Mouse (Mus musculus) forebrain, postnatal 0 days (tissue): ENCODE data around the gene Zfand2a. TPM values are rescaled to one million over a fixed set of nuclear protein-coding genes. Genes with fewer than 3 reads are reported as not detected.

Experiments
- ATAC-seq: fragments of 200-750 bp; cut with Nextera tagmentation; 2 replicates; pipeline ENCODE4 v1.8.0; 2017; ENCODE audit warnings: mild to moderate bottlenecking, moderate library complexity
- DNase-seq: peaks from one replicate; pipeline ENCODE4 v3.0.0-alpha.2; 2015
- H3K27ac ChIP-seq: fragments of 300-500 bp; sonication (generic); 2 replicates; pipeline ENCODE4 v1.5.1; 2014; ENCODE audit warnings: low read depth, mild to moderate bottlenecking, antibody characterized with exemption, low read length, moderate library complexity, mixed read lengths
- H3K27me3 ChIP-seq: fragments of 300-500 bp; sonication (generic); 2 replicates; pipeline ENCODE4 v1.6.1; 2014; ENCODE audit warnings: mild to moderate bottlenecking, low read length, mixed read lengths; ENCODE audit not compliant: insufficient read depth
- H3K36me3 ChIP-seq: fragments of 300-500 bp; sonication (generic); 2 replicates; pipeline ENCODE4 v1.6.1; 2014; ENCODE audit warnings: mild to moderate bottlenecking, moderate library complexity; ENCODE audit not compliant: insufficient read depth
- H3K4me1 ChIP-seq: fragments of 300-500 bp; sonication (generic); 2 replicates; pipeline ENCODE4 v1.6.1; 2014; ENCODE audit warnings: antibody characterized with exemption; ENCODE audit not compliant: insufficient read depth
- H3K4me2 ChIP-seq: fragments of 300-500 bp; sonication (generic); 2 replicates; pipeline ENCODE4 v1.6.1; 2014; ENCODE audit warnings: low read depth, mild to moderate bottlenecking, moderate library complexity
- H3K4me3 ChIP-seq: fragments of 300-500 bp; sonication (generic); 2 replicates; pipeline ENCODE4 v1.5.1; 2014; ENCODE audit warnings: low read depth, low read length, mixed read lengths
- H3K9ac ChIP-seq: fragments of 300-500 bp; sonication (generic); 2 replicates; pipeline ENCODE4 v1.6.1; 2014; ENCODE audit warnings: mild to moderate bottlenecking
- H3K9me3 ChIP-seq: fragments of 300-500 bp; sonication (generic); 2 replicates; pipeline ENCODE4 v1.6.1; 2016; ENCODE audit warnings: low read length
- CTCF ChIP-seq: sonication (generic); IDR thresholded peaks from 2 replicates; pipeline ENCODE4 v1.5.1; 2016; ENCODE audit warnings: antibody characterized with exemption, control low read depth, low read depth
- WGBS: fragments of 180-500 bp; shearing (Covaris S2); extraction: QIAGEN DNeasy Blood & Tissue Kit; methylation state at CpG from one replicate; pipeline ENCODE4 v1.1.7; 2014; 5-methylcytosine and 5-hydroxymethylcytosine counted together
- polyA plus RNA-seq: library from polyadenylated mRNA; unstranded; fragments of >200 nt; fragmentation: Nextera tagmentation; extraction: Ambion mirVana; gene quantifications from 2 replicates; pipeline ENCODE4 v1.2.1, GENCODE M21; 2015
- total RNA-seq: library from RNA; depleted of rRNA; stranded (reverse); fragments of >200 nt; gene quantifications from 2 replicates; pipeline ENCODE4 v1.2.3, GENCODE M21; 2014

Gene Zfand2a
- total and polyA plus RNA-seq, 2 experiments from 2014 or later: 29.8 to 50.4 TPM

DNA sequence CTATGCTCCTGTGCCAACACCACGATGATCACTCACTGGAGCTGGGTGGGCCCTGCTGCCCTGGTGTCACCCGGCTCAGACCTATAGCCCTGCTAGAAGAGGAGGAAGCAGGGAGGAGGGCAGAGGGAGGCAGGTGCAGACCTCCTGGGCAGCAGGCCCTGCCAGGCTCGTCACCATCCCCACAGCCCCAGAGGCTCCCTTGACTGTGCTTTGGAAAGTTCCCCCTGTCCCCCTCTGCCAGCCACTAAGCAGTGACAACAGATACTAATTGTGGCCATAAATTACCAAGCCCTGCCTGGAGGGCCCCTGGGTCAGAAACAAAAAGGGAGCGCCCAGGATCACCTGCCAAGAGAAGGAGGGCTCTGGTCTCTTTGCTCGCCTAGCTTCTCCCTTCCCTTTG lies 9.3 kb upstream of the Zfand2a start:
- Histone ChIP-seq H3K4me3 (no peak overlapping the region), H3K9me3 (no peaks in the 10 kb centered on the region), H3K9ac (no peak overlapping the region), H3K4me2 (no peak overlapping the region), H3K27me3 (no peaks in the 10 kb centered on the region), H3K4me1 (no peaks in the 10 kb centered on the region), H3K36me3 (no peaks in the 10 kb centered on the region), H3K27ac (no peak overlapping the region)
- no peak for DNase-seq
- no peak for TF ChIP-seq CTCF
- 61% methylated on average over 5 of the region's 5 CpGs for WGBS
- no peak for ATAC-seq

GRCm38 (mm10) chr5:139491348-139491747 lies 7.0 kb upstream of the Zfand2a start:
- no peak overlapping the region for H3K4me2 ChIP-seq
- H3K27me3 ChIP-seq: no peaks in the 10 kb centered on the region
- H3K9me3 ChIP-seq: no peaks in the 10 kb centered on the region; the same call in 1 of the 2 replicates
- H3K9ac ChIP-seq: no peak overlapping the region
- H3K27ac ChIP-seq: no peak overlapping the region
- ATAC-seq: no peak
- no peak for DNase-seq
- H3K36me3 ChIP-seq: no peaks in the 10 kb centered on the region
- H3K4me3 ChIP-seq: no peak overlapping the region
- no peak for TF ChIP-seq CTCF
- WGBS: 62% methylated on average over 8 of the region's 8 CpGs
- no peaks in the 10 kb centered on the region for H3K4me1 ChIP-seq

DNA sequence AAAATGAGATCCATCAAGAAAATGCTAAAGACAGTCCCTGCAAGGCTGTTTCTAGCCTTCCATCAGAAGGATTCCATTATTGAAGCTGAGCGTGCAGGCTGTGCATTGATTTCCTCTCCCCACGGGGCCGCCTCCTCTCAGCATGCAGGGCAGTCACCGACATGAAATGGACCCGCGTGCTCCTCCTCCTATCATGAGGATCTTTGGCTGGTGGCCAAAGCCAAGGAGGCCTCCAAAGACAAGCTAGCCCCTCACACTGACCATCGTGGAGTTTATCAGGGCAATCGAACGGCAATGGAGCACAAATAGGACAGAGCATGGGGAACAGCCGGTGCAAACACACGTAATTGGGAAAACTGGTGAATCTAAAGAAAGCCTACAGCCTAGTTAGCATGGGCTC lies 5.8 kb upstream of the Zfand2a start:
- H3K9me3 ChIP-seq: no peaks in the 10 kb centered on the region; the same call in 1 of the 2 replicates
- no peak for DNase-seq
- H3K4me2 ChIP-seq: no peak overlapping the region

GRCm38 (mm10) chr5:139483171-139483848 lies 1.0 kb downstream of the Zfand2a start:
- H3K27ac ChIP-seq: no peak overlapping the region
- peak overlapping the region; percentile 83 for H3K4me3 ChIP-seq
- DNase-seq: no peak
- H3K4me1 ChIP-seq: peaks cover 5% of the 10 kb centered on the region
- H3K27me3 ChIP-seq: no peaks in the 10 kb centered on the region
- WGBS: 60% methylated on average over 14 of the region's 14 CpGs
- H3K9me3 ChIP-seq: no peaks in the 10 kb centered on the region; the same call in 1 of the 2 replicates
- peaks cover 35% of the 10 kb centered on the region for H3K36me3 ChIP-seq
- peak overlapping the region; percentile 71 for H3K9ac ChIP-seq
- TF ChIP-seq CTCF: no peak
- H3K4me2 ChIP-seq: peak overlapping the region; percentile 79
- ATAC-seq: no peak

More for the DNA sequence above, 5.8 kb upstream of the Zfand2a start:
- Histone ChIP-seq H3K27ac (no peak overlapping the region), H3K27me3 (no peaks in the 10 kb centered on the region), H3K4me1 (no peaks in the 10 kb centered on the region), H3K9ac (no peak overlapping the region), H3K36me3 (no peaks in the 10 kb centered on the region), H3K4me3 (no peak overlapping the region)
- WGBS: 85% methylated on average over 11 of the region's 11 CpGs
- no peak for ATAC-seq
- TF ChIP-seq CTCF: no peak

DNA sequence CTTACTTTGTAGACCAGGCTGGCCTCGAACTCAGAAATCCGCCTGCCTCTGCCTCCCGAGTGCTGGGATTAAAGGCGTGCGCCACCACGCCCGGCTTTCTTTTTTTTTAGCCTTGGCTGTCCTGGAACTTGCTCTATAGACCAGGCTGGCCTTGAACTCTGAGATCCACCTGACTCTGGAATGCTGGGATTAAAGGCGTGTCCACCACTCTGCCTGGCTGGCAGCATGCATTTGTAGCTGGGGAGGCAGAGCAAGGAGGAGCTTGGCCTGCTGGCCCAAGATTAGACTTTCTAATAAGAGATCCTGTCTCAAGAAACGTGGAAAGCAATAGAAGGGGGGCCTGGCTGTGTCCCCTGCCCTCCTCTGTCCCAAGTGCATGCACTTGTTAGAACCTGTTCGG lies 3.9 kb downstream of the Zfand2a start:
- Histone ChIP-seq H3K4me1 (peaks cover 5% of the 10 kb centered on the region), H3K36me3 (peaks cover 60% of the 10 kb centered on the region), H3K9ac (no peak overlapping the region), H3K27me3 (no peaks in the 10 kb centered on the region), H3K4me2 (no peak overlapping the region), H3K9me3 (no peaks in the 10 kb centered on the region), H3K27ac (no peak overlapping the region), H3K4me3 (no peak overlapping the region)
- no peak for TF ChIP-seq CTCF
- ATAC-seq (no peak), DNase-seq (no peak)
- WGBS: 97% methylated on average over 10 of the region's 10 CpGs

DNA sequence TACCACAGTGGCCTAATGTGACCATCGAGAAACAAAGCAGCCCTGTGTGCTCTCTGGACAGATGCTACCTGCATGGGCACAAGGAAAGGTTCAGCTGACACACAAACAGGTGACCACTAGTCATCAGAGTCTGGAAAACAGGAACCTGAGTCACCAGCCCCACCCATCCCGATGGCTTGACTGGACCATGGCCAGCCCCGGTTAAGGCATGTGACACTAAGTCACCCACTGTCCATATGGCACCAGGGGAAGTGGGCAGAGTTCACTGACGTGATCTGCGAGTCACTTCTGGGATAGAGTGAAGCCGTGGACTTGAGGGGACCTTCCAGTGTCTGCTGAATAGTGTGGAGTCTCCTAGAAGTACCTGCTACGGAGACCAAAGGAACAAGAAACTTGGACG lies 5.3 kb downstream of the Zfand2a start:
- 89% methylated on average over 8 of the region's 8 CpGs for WGBS
- TF ChIP-seq CTCF: no peak
- H3K4me2 ChIP-seq: no peak overlapping the region
- no peaks in the 10 kb centered on the region for H3K27me3 ChIP-seq
- H3K9me3 ChIP-seq: no peaks in the 10 kb centered on the region
- H3K4me1 ChIP-seq: peaks cover 5% of the 10 kb centered on the region
- H3K27ac ChIP-seq: no peak overlapping the region
- H3K4me3 ChIP-seq: no peak overlapping the region
- no peak for ATAC-seq
- no peak overlapping the region for H3K9ac ChIP-seq
- DNase-seq: no peak
- peaks cover 71% of the 10 kb centered on the region for H3K36me3 ChIP-seq

- ATAC-seq: no peak
Observed at GRCm38 (mm10) chr5:139474741-139475140, 9.6 kb downstream of the Zfand2a start.

More at GRCm38 (mm10) chr5:139474741-139475140, 9.6 kb downstream of the Zfand2a start:
- Histone ChIP-seq H3K27me3 (no peaks in the 10 kb centered on the region), H3K27ac (no peak overlapping the region), H3K4me2 (no peak overlapping the region), H3K4me1 (no peaks in the 10 kb centered on the region), H3K9me3 (no peaks in the 10 kb centered on the region), H3K9ac (no peak overlapping the region), H3K4me3 (no peak overlapping the region), H3K36me3 (peaks cover 83% of the 10 kb centered on the region)
- no peak for DNase-seq
- 0 out of 2 replicates have a peak, but pooled peaks have one; percentile 15 for TF ChIP-seq CTCF
- 61% methylated on average over 9 of the region's 9 CpGs for WGBS
